Mouse (Mus musculus): ENCODE data around the gene Smok3c. TPM values are rescaled to one million over a fixed set of nuclear protein-coding genes. Genes with fewer than 3 reads are reported as not detected.
"Not testable (repeated sequence)": the region's sequence is repeated elsewhere in the genome, so short reads cannot be mapped to it uniquely, and the experiment has no call there.

Smok3c gene
- polyA plus RNA-seq (2021): not detected

DNA sequence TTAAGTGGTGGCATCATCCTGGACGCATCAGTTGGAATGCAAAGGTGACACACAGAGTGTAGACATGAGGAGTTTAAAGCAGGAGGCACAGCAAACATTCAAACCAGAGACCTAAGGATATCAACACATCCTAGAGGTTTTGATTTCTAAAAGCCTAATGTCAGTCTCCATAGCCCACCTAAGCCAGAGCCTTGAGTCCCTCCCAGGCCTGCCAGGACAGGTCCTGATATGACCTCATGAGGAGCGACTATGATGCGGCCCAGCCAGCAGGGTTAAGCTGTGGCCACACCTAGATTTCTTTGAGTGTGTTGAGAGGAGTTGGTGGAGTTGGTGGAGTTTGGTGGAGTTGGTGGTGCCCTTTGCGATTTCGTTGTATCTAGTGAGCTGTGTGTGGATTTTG, at the start of gene Smok3c:
Gene Smok3c (plus strand): TSS at position 301 of the 400 bp plus-strand sequence.
- DNase-seq (ENCODE audit: low read depth, low spot score); CTCF ChIA-PET; ATAC-seq: not testable (repeated sequence)

DNA sequence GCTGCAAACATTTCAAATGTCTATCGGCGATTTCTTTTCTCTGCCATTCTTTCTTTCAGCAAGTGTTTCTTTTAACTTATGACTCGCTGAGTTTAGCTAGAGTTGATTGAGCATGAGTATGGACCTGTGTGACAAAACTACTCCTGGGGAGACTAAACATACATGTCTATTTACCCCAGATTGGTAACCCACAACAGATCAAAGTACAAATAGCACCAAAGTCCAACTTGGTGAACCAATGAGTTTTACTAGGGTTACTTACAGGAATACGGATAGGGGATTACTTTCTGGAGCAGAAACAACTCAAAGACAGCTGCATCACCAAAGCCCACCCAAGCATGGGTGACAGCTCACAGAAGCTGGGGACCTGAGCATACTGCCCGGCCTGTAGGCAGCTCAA, 43.6 kb upstream of the Smok3c start:
- ChIA-PET CTCF (no interaction called here), POLR2A (no interaction called here)
- in situ Hi-C loops (cut with MboI; ENCODE audit: low pct_unique_long_range_greater_than_20kb): no loop called here
- no peak for TF ChIP-seq CTCF (IDR thresholded peaks at IDR 0.05)
- DNase-seq (ENCODE audit: low read depth, low spot score) (no peak), ATAC-seq (no peak)
- no peaks in the 10 kb centered on the region for H3K27me3 ChIP-seq

More for the DNA sequence above, at the start of gene Smok3c:
- in situ Hi-C loops (cut with MboI; ENCODE audit: low pct_unique_long_range_greater_than_20kb); H3K27me3 ChIP-seq; POLR2A ChIA-PET: not testable (repeated sequence)

DNA sequence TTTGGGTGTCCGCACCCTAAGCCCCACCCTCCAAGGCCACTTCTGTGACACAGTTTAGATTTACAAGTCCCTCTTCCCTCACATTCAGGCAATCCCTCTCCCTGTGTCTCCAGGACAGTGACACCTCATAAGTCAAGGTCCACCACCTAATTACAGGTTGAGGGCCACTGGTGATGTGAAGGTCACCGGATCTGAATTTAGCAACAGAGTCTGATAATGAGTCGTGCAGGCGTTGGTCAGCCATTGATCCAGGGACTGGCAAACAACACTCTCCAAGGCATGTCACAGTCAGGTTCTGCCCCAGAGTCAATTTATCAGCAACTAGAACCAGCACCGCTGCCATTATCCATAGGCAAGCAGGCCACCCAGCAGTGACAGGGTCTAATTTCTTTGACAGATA, 40.6 kb upstream of the Smok3c start:
- in situ Hi-C loops (cut with MboI; ENCODE audit: low pct_unique_long_range_greater_than_20kb): no loop called here
- POLR2A ChIA-PET: no interaction called here
- DNase-seq (ENCODE audit: low read depth, low spot score): no peak
- no peak for ATAC-seq
- no peak for TF ChIP-seq CTCF (IDR thresholded peaks at IDR 0.05)
- no peaks in the 10 kb centered on the region for H3K27me3 ChIP-seq
- CTCF ChIA-PET: no interaction called here

DNA sequence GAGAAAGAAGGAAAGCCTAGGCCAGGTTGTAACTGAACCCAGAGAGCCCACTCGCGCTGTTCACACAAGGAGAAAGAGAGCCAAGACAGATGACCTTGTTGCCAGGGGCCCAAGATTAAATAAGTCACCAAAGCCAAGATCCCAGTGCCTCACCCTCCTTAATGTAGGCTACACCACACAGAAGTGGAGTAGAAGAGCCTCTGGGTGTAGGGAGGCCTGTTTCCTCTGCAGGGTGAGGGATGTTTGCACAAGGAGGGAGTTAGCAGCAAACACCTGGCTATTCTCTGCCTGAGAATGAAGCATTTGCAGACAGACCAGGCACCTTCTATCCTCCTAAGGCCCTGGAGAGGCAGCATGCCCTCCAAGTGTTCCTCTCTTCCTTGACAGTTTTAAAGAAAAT, 36.5 kb upstream of the Smok3c start:
- TF ChIP-seq CTCF (IDR thresholded peaks at IDR 0.05): no peak
- no peaks in the 10 kb centered on the region for H3K27me3 ChIP-seq
- no peak for ATAC-seq
- CTCF ChIA-PET: interaction anchor here (1.0 kb wide), 1 partner anchor 22 kb away, joined by 3 read pairs; no protein-coding TSS in a partner anchor
- in situ Hi-C loops (cut with MboI; ENCODE audit: low pct_unique_long_range_greater_than_20kb): no loop called here
- DNase-seq (ENCODE audit: low read depth, low spot score): no peak
- POLR2A ChIA-PET: no interaction called here

DNA sequence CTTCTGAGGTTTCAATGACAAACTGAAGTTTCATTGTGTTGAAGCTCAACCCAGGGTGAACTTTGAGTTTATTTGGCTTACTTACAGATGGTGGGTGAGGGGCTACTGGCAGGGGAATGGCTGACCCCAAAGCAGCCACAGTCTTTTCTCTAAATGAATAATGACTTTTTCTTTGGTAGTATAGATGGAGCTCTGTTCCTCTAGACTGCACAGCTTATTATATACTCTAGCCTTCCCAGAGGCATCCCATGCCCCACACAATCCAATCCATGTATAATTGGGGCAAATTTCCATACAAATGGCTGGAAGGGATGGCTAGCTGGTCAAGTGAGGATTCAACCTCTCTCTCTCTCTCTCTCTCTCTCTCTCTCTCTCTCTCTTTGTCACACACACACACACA, 36.0 kb upstream of the Smok3c start:
- no peaks in the 10 kb centered on the region for H3K27me3 ChIP-seq
- ATAC-seq (no peak), DNase-seq (ENCODE audit: low read depth, low spot score) (no peak)
- CTCF ChIA-PET: interaction anchor here (1.0 kb wide), 1 partner anchor 22 kb away, joined by 3 read pairs; no protein-coding TSS in a partner anchor
- TF ChIP-seq CTCF (IDR thresholded peaks at IDR 0.05): no peak
- in situ Hi-C loops (cut with MboI; ENCODE audit: low pct_unique_long_range_greater_than_20kb): no loop called here
- POLR2A ChIA-PET: no interaction called here

DNA sequence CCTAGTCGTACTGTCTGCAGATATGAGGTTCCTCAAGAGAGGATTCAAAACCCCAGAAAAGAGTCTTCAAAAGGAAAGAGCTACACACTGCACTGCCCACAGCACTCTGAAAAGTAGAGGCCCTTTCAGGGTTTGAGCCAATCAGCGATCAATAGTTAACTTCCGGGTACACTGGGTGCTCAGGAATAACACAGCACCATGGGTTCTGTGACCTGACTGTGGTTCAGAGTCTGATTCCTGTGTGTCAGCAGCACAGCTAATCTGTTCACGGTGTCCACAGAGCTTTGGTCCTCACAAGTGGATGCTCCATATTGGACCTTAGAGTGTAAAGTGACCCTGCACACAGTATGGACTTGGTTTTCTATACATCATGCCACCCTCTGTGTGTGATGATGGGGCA, 33.4 kb upstream of the Smok3c start:
- in situ Hi-C loops (cut with MboI; ENCODE audit: low pct_unique_long_range_greater_than_20kb); POLR2A ChIA-PET; ATAC-seq; DNase-seq (ENCODE audit: low read depth, low spot score); H3K27me3 ChIP-seq; CTCF ChIA-PET: not testable (repeated sequence)

DNA sequence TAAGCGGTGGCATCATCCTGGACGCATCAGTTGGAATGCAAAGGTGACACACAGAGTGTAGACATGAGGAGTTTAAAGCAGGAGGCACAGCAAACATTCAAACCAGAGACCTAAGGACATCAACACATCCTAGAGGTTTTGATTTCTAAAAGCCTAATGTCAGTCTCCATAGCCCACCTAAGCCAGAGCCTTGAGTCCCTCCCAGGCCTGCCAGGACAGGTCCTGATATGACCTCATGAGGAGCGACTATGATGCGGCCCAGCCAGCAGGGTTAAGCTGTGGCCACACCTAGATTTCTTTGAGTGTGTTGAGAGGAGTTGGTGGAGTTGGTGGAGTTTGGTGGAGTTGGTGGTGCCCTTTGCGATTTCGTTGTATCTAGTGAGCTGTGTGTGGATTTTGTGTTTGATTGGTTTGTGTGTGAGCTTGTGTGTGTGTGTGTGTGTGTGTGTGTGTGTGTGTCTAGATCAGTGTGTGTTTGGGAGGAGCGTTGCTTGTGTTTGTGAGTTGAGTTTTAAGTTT, 32.0 kb upstream of the Smok3c start, which contains the start of the genes Smok3a and Smok3b:
Gene Smok3a (plus strand): TSS at position 301 of the 519 bp plus-strand sequence.
Gene Smok3b (plus strand): TSS at position 469 of the 519 bp plus-strand sequence.
- DNase-seq (ENCODE audit: low read depth, low spot score); in situ Hi-C loops (cut with MboI; ENCODE audit: low pct_unique_long_range_greater_than_20kb); POLR2A ChIA-PET; CTCF ChIA-PET; H3K27me3 ChIP-seq; ATAC-seq: not testable (repeated sequence)

DNA sequence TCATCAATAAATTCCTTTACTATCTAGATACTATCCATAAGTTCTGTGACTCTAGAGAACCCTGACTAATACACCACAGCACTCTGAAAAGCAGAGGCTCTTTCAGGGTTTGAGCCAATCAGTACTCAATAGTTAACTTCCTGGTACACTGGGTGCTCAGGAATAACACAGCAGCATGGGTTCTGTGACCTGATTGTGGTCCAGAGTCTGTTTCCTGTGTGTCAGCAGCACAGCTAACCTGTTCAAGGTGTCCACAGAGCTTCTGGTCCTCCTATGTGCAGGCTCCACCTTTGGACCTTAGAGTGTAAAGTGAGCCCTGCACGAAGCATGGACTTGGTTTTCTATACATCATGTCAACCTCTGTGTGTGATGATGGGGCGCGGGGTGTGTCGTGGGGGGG, 20.8 kb downstream of the Smok3c start:
- H3K27me3 ChIP-seq: no peaks in the 10 kb centered on the region
- TF ChIP-seq CTCF (IDR thresholded peaks at IDR 0.05): no peak
- POLR2A ChIA-PET: no interaction called here
- ATAC-seq (no peak), DNase-seq (ENCODE audit: low read depth, low spot score) (no peak)
- in situ Hi-C loops (cut with MboI; ENCODE audit: low pct_unique_long_range_greater_than_20kb): no loop called here
- CTCF ChIA-PET: no interaction called here

DNA sequence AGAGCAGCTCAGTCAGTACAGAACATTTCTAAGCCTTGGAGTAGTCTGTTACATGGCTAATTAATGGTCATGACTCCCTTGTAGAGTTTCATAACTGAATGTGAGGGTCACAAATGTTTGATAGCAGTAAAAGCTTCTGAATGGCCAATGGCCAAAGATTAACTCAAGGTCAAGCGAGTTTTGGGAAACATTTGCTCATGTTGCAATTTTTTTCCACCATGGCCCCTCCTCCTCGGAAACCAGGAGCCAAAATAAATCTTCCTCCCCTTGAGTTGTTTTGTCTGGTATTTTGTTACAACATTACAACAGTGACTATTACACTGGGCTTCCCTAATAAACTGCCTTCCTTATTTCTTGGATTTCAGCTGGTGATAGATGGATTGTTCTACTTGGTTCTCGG, 22.7 kb downstream of the Smok3c start:
- ChIA-PET CTCF (interaction anchor here (1.7 kb wide), 1 partner anchor 88 kb away, joined by 4 read pairs; no protein-coding TSS in a partner anchor), POLR2A (no interaction called here)
- in situ Hi-C loops (cut with MboI; ENCODE audit: low pct_unique_long_range_greater_than_20kb): no loop called here
- TF ChIP-seq CTCF (IDR thresholded peaks at IDR 0.05): no peak
- no peaks in the 10 kb centered on the region for H3K27me3 ChIP-seq
- DNase-seq (ENCODE audit: low read depth, low spot score) (no peak), ATAC-seq (no peak)

DNA sequence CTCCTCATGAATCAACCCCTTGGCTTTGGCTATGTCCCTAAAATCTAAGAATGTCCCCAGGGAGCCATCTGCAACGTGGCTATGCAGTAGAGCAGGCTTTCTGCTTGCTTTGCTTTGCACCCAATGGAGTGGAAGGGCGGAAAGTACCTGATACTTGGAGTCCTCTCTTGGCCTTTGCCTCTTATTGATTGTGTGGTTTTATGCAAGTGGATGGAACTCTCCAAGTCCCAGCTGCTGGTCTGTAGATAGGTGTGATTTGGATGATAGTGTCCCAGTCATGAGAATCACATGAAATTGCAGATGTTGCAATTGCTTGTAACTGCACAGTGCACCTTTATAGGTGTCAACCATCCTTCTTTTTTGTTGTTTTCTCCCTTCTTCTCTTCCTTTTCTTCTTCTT, 23.2 kb downstream of the Smok3c start:
- H3K27me3 ChIP-seq: no peaks in the 10 kb centered on the region
- CTCF ChIA-PET: interaction anchor here (1.7 kb wide), 1 partner anchor 89 kb away, joined by 4 read pairs; no protein-coding TSS in a partner anchor
- DNase-seq (ENCODE audit: low read depth, low spot score) (no peak), ATAC-seq (no peak)
- TF ChIP-seq CTCF (IDR thresholded peaks at IDR 0.05): no peak
- in situ Hi-C loops (cut with MboI; ENCODE audit: low pct_unique_long_range_greater_than_20kb): no loop called here
- POLR2A ChIA-PET: no interaction called here

DNA sequence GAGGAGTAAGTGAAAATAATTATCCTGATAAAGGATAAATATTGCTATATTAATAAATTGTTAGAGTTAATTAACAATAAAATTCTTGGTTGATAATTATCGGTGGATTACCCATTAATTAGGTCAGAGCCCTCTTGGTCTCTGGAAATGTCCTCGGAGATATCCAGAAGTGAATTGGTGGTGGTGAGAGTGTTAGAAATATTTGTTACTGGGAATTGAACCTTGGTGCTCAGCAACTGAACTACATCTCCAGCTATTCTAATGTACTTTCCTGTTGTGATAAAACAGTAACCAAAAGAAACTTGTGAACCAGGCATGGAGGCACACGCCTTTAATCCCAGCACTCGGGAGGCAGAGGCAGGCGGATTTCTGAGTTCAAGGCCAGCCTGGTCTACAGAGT, 27.5 kb downstream of the Smok3c start:
- no peak for ATAC-seq

DNA sequence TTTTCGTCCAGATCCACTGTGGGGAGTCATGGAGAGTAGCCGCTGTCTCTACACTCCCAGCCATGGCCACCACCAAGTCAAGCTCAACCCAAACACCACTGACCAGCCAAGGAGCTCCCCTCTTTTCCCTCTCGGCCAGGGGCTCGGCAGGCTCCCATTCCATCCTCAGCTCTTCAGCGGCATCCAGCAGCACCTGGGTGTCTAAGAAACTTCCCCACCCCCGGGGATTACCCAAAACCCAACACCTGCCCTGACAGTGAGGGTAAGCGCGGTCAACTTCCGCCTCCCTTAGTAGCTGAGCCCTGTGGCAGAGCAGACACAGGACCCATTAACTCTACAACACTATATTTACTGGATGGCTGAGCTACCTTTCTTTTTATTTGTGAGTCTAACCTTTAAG, 28.5 kb downstream of the Smok3c start:
- in situ Hi-C loops (cut with MboI; ENCODE audit: low pct_unique_long_range_greater_than_20kb): no loop called here
- no peak for TF ChIP-seq CTCF (IDR thresholded peaks at IDR 0.05)
- no peaks in the 10 kb centered on the region for H3K27me3 ChIP-seq
- ATAC-seq (no peak), DNase-seq (ENCODE audit: low read depth, low spot score) (no peak)
- CTCF ChIA-PET: interaction anchor here (1.3 kb wide), 1 partner anchor 10 kb away, joined by 3 read pairs; no protein-coding TSS in a partner anchor
- POLR2A ChIA-PET: no interaction called here

More for the DNA sequence above, 27.5 kb downstream of the Smok3c start:
- CTCF ChIA-PET: no interaction called here
- POLR2A ChIA-PET: no interaction called here
- in situ Hi-C loops (cut with MboI; ENCODE audit: low pct_unique_long_range_greater_than_20kb): no loop called here
- no peak for TF ChIP-seq CTCF (IDR thresholded peaks at IDR 0.05)
- H3K27me3 ChIP-seq: no peaks in the 10 kb centered on the region
- DNase-seq (ENCODE audit: low read depth, low spot score): no peak

Measured in Patski (cell line).